Mouse (Mus musculus) lung, embryonic 14.5 days (tissue): ENCODE results near the gene Dhcr7. TPM values are rescaled to one million over a fixed set of nuclear protein-coding genes. Genes with fewer than 3 reads are reported as not detected.

Experiments used
- ATAC-seq: fragments of 200-750 bp; cut with Nextera tagmentation; 2 replicates; pipeline ENCODE4 v1.8.0; 2017; ENCODE audit warnings: mild to moderate bottlenecking, moderate TSS enrichment, moderate library complexity; ENCODE audit not compliant: insufficient read depth
- DNase-seq: peaks from one replicate; pipeline ENCODE4 v3.0.0-alpha.2; 2015
- H3K27ac ChIP-seq: fragments of 300-500 bp; sonication (generic); 2 replicates; pipeline ENCODE4 v1.5.1; 2014; ENCODE audit warnings: low read depth, mild to moderate bottlenecking, moderate library complexity
- H3K27me3 ChIP-seq: fragments of 300-500 bp; sonication (generic); 2 replicates; pipeline ENCODE4 v1.6.1; 2014; ENCODE audit warnings: low read length, control low read depth; ENCODE audit not compliant: insufficient read depth
- H3K36me3 ChIP-seq: fragments of 300-500 bp; sonication (generic); 2 replicates; pipeline ENCODE4 v1.6.1; 2014; ENCODE audit warnings: control low read depth; ENCODE audit not compliant: insufficient read depth
- H3K4me1 ChIP-seq: fragments of 300-500 bp; sonication (generic); 2 replicates; pipeline ENCODE4 v1.6.1; 2014; ENCODE audit warnings: antibody characterized with exemption, control low read depth; ENCODE audit not compliant: insufficient read depth
- H3K4me2 ChIP-seq: fragments of 300-500 bp; sonication (generic); 2 replicates; pipeline ENCODE4 v1.6.1; 2014; ENCODE audit warnings: mild to moderate bottlenecking
- H3K4me3 ChIP-seq: fragments of 300-500 bp; sonication (generic); 2 replicates; pipeline ENCODE4 v1.5.1; 2014; ENCODE audit warnings: low read depth, low read length
- H3K9ac ChIP-seq: fragments of 300-500 bp; sonication (generic); 2 replicates; pipeline ENCODE4 v1.6.1; 2014
- H3K9me3 ChIP-seq: fragments of 300-500 bp; sonication (generic); 2 replicates; pipeline ENCODE4 v1.6.1; 2016; ENCODE audit warnings: low read depth, low read length, control low read depth
- CTCF ChIP-seq: IDR thresholded peaks from 2 replicates; pipeline ENCODE4 v1.5.1; 2016; ENCODE audit warnings: antibody characterized with exemption, low read depth
- WGBS: fragments of 180-500 bp; shearing (Covaris S2); extraction: QIAGEN DNeasy Blood & Tissue Kit; methylation state at CpG from one replicate; pipeline ENCODE4 v1.1.7; 2014; 5-methylcytosine and 5-hydroxymethylcytosine counted together
- polyA plus RNA-seq: library from polyadenylated mRNA; unstranded; fragments of >200 nt; fragmentation: Nextera tagmentation; extraction: Ambion mirVana; gene quantifications from 2 replicates; pipeline ENCODE4 v1.2.1, GENCODE M21; 2014

Gene Dhcr7
- polyA plus RNA-seq, 1 experiment from 2014 or later: 45.3 TPM

DNA sequence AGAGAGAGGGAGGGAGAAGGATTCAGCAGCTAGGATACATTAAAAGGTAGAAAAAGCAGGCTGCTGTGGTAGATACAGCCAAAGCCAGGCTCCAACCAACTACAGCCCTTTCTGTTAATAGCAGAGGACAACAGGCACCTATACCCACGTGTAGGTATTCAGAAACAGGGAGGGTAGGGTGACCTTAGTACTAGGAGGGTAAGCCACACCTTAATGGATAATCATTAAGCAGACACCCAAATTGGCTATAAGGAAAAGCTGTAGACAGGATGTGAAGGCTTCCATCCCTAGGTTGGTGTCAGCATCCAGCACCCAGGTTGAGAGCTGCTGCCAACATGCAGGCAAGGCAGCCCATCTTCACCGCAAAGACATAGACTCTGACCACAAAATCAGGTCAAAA lies 1.7 kb upstream of the Dhcr7 start:
- DNase-seq (no peak), ATAC-seq (no peak)
- H3K4me2 ChIP-seq: no peak overlapping the region
- no peak overlapping the region for H3K27ac ChIP-seq
- no peaks in the 10 kb centered on the region for H3K9me3 ChIP-seq
- WGBS: 82% methylated on average over 2 of the region's 2 CpGs
- H3K36me3 ChIP-seq: peaks cover 14% of the 10 kb centered on the region; the same call in 1 of the 2 replicates
- H3K27me3 ChIP-seq: no peaks in the 10 kb centered on the region
- H3K4me1 ChIP-seq: peaks cover 5% of the 10 kb centered on the region
- no peak overlapping the region for H3K9ac ChIP-seq
- no peak overlapping the region for H3K4me3 ChIP-seq
- no peak for TF ChIP-seq CTCF

DNA sequence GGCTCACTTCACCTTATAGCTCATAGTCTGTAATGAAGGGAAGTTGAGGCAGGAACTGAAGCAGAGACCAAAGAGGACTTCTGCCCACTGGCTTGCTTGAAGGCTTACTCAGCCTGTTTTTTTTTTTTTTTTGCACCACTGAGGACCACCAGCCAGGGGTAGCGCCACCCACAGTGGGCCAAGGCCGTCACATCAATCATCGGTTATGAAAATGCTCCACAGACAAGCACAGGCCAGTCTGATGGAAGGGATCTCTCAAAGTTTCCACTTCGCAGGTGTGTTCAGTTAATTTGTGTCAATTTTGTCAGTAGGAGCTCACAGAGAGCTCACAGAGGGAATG lies 291 bp downstream of the Dhcr7 start:
- peak; percentile 26 for ATAC-seq
- 0 out of 2 replicates have a peak, but pooled peaks have one; percentile 8 for TF ChIP-seq CTCF
- 78% methylated on average over 4 of the region's 4 CpGs for WGBS
- Histone ChIP-seq H3K9ac (peak overlapping the region; percentile 47; the same call in 1 of the 2 replicates), H3K4me2 (peak overlapping the region; percentile 87), H3K27ac (peak overlapping the region; percentile 74; the same call in 1 of the 2 replicates), H3K27me3 (no peaks in the 10 kb centered on the region), H3K4me1 (peaks cover 5% of the 10 kb centered on the region), H3K4me3 (peak overlapping the region; percentile 62), H3K36me3 (peaks cover 7% of the 10 kb centered on the region; the same call in 1 of the 2 replicates), H3K9me3 (no peaks in the 10 kb centered on the region)
- DNase-seq: no peak

DNA sequence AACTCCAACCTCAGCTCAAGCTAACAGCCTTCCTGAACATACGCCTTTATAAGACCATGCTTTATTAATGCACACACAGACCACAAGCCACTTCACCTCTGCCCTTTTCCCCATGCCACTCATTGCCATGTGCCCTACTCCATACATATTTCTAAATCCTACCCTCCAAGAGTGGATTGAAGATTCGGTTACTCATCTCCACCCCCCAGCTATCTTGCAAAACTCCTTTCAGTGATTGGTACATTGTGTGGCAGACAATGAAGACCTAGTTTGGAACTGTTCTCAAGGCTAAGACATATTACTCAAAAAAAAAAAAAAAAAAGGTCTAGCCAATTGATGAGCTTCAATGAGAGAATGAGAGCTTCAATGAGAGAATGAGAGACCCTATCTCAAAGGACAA lies 4.0 kb downstream of the Dhcr7 start:
- ATAC-seq (no peak), DNase-seq (no peak)
- Histone ChIP-seq H3K9ac (no peak overlapping the region), H3K4me1 (peaks cover 8% of the 10 kb centered on the region), H3K9me3 (no peaks in the 10 kb centered on the region), H3K27me3 (no peaks in the 10 kb centered on the region), H3K4me3 (no peak overlapping the region), H3K4me2 (no peak overlapping the region), H3K27ac (no peak overlapping the region), H3K36me3 (0 out of 2 replicates have a peak, but pooled peaks cover 3% of the 10 kb centered on the region)
- TF ChIP-seq CTCF: no peak
- 75% methylated on average over 2 of the region's 2 CpGs for WGBS

DNA sequence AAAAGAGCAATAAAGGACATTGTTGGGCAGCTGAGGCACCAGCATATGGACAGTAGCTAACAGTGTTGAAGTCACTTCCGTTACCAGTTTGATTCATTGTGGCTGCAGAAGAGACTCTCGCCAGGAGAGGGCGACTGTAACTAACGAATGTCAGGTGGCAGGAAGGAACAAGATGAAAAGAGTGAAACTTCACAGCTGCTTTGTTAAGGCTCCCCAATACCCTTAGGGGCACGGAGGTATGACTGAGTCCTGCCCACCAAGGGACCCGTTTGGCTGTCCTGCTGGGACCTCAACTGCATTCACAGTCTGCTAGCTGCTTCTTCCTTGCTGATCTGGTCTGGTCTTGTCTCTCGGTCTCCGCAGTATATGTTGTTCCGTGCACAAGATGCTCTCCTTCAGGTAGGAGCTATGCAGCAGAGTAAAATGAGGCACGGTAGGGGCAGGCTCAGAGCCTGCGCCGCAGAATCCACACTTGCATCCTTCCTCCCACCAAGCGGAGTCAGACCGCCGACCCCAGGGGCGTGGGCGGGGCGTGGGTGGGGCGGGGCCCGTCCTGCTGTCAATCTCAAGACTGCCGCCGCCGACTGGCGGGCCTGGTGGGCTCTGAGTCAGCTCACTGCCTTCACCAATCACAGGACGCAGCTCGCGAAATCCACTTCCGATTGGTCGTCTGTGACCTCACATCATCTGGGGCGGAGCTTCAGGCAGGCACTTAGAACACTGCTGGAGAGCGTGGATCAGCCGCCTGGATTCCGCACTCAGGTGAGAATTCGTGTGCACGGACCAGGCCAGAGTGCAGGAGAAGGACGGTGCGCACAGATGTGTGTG lies 6.8 kb downstream of the Dhcr7 start:
- peak; percentile 93 for TF ChIP-seq CTCF
- no peaks in the 10 kb centered on the region for H3K27me3 ChIP-seq

DNA sequence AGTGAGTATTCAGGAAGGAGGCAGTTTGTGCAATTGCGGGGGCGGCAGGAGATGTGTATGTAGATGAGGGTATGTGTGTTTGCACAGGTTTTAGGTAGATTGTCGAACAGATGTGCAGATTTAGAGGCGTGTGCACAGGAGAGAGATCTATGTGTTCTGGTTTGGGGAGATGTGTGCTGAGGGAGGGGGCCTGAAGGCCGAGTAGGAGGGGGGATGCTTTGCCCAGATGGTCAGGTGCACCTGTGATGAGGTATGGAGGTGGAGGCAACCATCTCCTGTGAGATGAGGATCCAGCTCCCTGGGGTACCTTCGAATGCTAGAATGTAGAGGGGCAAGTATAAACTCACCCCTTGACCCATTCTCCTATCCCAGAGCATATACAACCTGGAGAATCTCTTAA lies 7.5 kb downstream of the Dhcr7 start:
- H3K27ac ChIP-seq: no peak overlapping the region
- 0 out of 2 replicates have a peak, but pooled peaks cover 5% of the 10 kb centered on the region for H3K36me3 ChIP-seq
- H3K4me3 ChIP-seq: peak overlapping the region; percentile 64
- ATAC-seq: peak; percentile 25; the same call in 1 of the 2 replicates
- DNase-seq: no peak
- 9% methylated on average over 6 of the region's 6 CpGs for WGBS
- 0 out of 2 replicates have a peak, but pooled peaks cover 6% of the 10 kb centered on the region for H3K4me1 ChIP-seq
- no peak for TF ChIP-seq CTCF
- no peaks in the 10 kb centered on the region for H3K9me3 ChIP-seq
- H3K27me3 ChIP-seq: no peaks in the 10 kb centered on the region
- H3K9ac ChIP-seq: peak overlapping the region; percentile 49
- peak overlapping the region; percentile 84 for H3K4me2 ChIP-seq

More for the DNA sequence above, 6.8 kb downstream of the Dhcr7 start:
- 0 out of 2 replicates have a peak, but pooled peaks cover 6% of the 10 kb centered on the region for H3K4me1 ChIP-seq
- H3K9me3 ChIP-seq: no peaks in the 10 kb centered on the region
- WGBS: 2% methylated on average over 36 of the region's 37 CpGs
- H3K9ac ChIP-seq: peak overlapping the region; percentile 67
- H3K4me3 ChIP-seq: peak overlapping the region; percentile 64
- peak; percentile 98 for DNase-seq
- peak overlapping the region; percentile 84 for H3K4me2 ChIP-seq
- ATAC-seq: peak; percentile 98
- H3K27ac ChIP-seq: peak overlapping the region; percentile 87
- 0 out of 2 replicates have a peak, but pooled peaks cover 5% of the 10 kb centered on the region for H3K36me3 ChIP-seq

DNA sequence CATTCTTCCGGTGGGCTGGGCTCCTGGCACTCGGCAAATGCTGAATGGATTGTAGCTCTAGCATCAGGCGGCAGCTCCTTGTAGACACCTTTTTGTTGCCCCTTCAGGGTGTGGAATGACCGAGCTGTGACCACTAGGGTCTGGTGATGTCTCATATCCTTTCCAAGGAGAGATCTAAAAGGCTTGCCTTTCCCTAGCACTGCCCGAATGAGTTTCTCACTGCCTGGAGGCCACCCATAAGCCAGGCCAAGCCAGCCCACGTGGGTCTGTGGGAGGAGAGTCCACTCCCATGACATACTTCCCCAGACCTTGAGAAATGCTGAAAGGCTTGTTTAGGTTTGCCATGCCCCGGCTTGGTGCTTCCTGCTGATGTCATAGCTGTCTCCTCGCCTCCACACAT lies 9.3 kb downstream of the Dhcr7 start:
- Histone ChIP-seq H3K9me3 (no peaks in the 10 kb centered on the region), H3K27me3 (no peaks in the 10 kb centered on the region), H3K36me3 (peaks cover 13% of the 10 kb centered on the region), H3K4me1 (0 out of 2 replicates have a peak, but pooled peaks cover 6% of the 10 kb centered on the region), H3K27ac (no peak overlapping the region), H3K9ac (no peak overlapping the region), H3K4me3 (no peak overlapping the region), H3K4me2 (no peak overlapping the region)
- WGBS: 75% methylated on average over 8 of the region's 8 CpGs
- ATAC-seq: no peak
- DNase-seq: peak; percentile 1
- TF ChIP-seq CTCF: no peak

DNA sequence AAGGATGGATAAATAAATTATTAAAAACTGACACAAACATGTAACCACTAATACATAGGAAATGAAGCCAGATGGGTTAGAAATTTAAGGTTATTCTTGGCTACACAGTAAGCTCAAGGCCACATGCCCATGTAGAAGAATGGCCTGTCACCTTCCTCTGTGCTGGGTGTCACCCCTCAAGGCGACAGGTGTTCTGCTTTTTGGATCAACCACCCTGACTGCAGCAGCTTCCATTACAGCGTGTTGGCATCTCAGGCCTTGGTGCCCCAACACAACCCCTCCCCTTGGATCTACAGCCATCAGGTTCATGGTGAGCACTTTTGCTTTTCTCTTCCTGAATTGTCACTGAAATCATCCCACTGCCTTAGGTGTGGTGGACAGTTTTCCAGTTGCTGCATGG lies 9.7 kb downstream of the Dhcr7 start:
- Histone ChIP-seq H3K27ac (no peak overlapping the region), H3K9ac (no peak overlapping the region), H3K36me3 (peaks cover 17% of the 10 kb centered on the region), H3K4me2 (no peak overlapping the region), H3K4me3 (no peak overlapping the region), H3K4me1 (0 out of 2 replicates have a peak, but pooled peaks cover 6% of the 10 kb centered on the region), H3K27me3 (no peaks in the 10 kb centered on the region), H3K9me3 (no peaks in the 10 kb centered on the region)
- DNase-seq: no peak
- no peak for ATAC-seq
- no peak for TF ChIP-seq CTCF
- 88% methylated on average over 2 of the region's 2 CpGs for WGBS
